Mouse (Mus musculus) WW6 (cell line): ENCODE results near the gene Hspb2.

Source experiments
- DNase-seq: peaks from one replicate; pipeline ENCODE4 v3.0.0-alpha.2; 2013; ENCODE audit warnings: low read depth, low spot score

The Hspb2 gene

DNA sequence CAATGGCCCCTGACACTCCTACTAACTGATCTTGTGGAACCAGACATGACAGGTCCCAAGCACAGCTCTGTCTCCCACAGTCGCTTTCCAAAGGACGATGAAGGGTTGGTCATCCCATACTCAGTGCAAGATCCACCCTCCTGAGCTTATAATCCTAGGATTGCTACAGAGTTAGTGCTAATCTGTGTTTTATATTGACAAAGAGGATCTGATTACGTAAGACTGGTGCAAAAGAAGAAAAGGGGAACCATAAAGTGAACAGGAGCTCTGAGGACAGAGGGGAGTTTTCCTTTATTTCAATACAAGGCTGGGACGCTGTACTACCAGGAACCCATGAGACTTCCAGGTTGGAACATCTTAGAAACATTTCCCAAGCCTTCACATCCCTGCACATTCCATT, 40.8 kb downstream of the Hspb2 start:
- DNase-seq = no peak

DNA sequence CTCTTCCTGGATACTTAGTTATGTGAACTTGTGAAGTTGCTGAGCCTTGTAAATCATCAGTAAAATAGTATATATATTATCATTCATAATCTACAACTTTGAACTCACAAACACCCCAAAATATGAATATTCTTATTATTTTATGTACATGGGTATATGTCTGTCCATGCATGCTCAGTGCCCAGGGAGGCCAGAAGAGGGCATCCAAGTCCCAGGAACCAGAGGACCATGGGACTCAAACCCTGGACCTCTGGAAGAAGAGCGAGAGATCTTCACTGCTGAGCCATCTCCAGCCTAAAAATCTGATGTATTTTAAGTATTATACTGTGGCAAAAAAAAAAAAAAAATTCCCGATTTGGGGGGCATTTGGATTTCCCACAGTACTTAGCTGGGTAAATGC, 43.0 kb downstream of the Hspb2 start:
- DNase-seq = no peak

DNA sequence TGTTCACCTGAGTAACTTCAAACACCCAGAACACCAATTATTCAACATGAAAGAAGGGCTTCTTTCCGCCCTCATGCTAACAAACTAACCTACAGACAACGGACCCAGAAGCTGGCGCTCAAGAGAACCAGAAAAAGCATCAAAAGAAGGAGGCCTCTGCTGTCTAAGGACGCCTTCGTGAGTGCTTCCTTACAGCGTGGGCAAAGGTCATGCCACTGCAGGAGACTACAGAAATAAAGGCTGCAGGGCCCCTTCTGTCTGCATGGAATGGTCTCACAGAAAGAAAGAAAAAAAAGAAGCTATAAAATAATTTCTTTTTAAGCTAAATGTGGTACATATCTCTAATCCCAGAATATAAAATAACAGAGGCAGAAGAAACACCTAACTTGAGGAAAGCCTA, 47.2 kb downstream of the Hspb2 start:
- DNase-seq = no peak
